Mouse (Mus musculus): ENCODE results near the gene Cdr2. TPM values are rescaled to one million over a fixed set of nuclear protein-coding genes. Genes with fewer than 3 reads are reported as not detected.

Gene Cdr2
- total and polyA plus RNA-seq, 3 experiments: 15.8 to 17.4 TPM; not detected in 1

DNA sequence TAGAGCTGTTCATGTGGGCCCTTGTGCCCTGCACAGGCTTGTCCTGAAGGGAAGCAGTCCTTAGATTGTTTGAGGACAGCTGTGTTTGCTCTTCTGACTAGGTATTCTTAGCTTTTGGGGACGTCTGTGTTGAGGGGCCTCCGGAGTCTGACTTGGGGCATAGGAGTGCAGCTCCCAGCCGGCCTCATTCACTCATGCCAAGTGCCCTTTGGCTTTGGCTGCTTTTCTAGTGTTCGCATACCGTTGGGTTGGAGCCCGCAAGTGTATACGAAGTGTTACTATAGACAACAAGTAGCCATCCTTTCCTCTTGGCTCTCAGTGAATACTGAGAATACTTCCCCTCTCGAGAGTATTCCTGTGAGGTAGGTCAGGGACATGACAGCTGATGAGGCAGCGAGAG, 43.9 kb downstream of the Cdr2 start:
- Histone ChIP-seq H3K4me1 (ENCODE audit: control insufficient read depth in 1 of 2, insufficient read depth in 2 of 2, low read length in 2 of 2) (peaks cover 0 to 5% of the 10 kb centered on the region in 2 experiments; a peak in 1 of 4 replicates), H3K27ac (ENCODE audit: control insufficient read depth, low read depth, low read length) (no peak overlapping the region), H3K79me2 (ENCODE audit: control insufficient read depth, insufficient read depth, low read length, poor library complexity) (no peaks in the 10 kb centered on the region), H3K4me3 (ENCODE audit: control insufficient read depth in 1 of 2, insufficient read depth in 1 of 2, low read depth in 2 of 2, low read length in 2 of 2) (no peak overlapping the region), H3K27me3 (ENCODE audit: control insufficient read depth in 1 of 2, insufficient read depth in 2 of 2, low read length in 2 of 2) (no peaks in the 10 kb centered on the region), H3K9me3 (replicated peaks; ENCODE audit: insufficient read depth, low read length) (no peaks in the 10 kb centered on the region), H3K36me3 (ENCODE audit: control insufficient read depth in 1 of 2, insufficient read depth in 2 of 2, low read length in 2 of 2) (peaks cover 0 to 25% of the 10 kb centered on the region in 2 experiments; a peak in 3 of 4 replicates), H3K9ac (ENCODE audit: control insufficient read depth, low read depth, low read length, poor library complexity, severe bottlenecking) (no peak overlapping the region)
- DNase-seq (ENCODE audit: low read depth, low spot score): no peak
- no peak for TF ChIP-seq ETS1 (IDR thresholded peaks at IDR 0.05; ENCODE audit: low read depth, low read length)

DNA sequence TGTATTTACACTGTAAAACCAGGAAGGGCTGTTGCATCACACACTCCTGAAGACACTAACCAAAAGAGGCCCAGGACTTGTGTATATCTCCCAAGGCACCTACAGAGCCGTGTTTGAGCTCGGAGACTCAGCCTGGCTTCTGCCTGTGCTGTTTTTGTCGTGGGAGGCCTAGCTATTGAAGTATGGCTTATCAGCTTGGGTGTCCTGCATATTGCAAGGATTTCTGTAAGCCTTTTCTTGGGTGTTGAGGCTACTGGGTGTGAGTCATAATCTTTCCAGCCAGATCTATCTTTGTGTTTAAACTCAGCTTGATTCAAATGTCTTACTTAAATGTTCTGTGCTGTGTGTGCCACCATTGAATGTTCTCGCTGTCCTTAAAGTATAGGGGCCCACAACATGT, 45.6 kb downstream of the Cdr2 start:
- TF ChIP-seq CHD2 (IDR thresholded peaks at IDR 0.05; ENCODE audit: low read length): no peak
- no peak for TF ChIP-seq ZNF384 (IDR thresholded peaks at IDR 0.05; ENCODE audit: low read depth, low read length)
- no peak for TF ChIP-seq EP300 (IDR thresholded peaks at IDR 0.05; ENCODE audit: low read depth in 1 of 2, low read length in 2 of 2)
- TF ChIP-seq POLR2A (IDR thresholded peaks at IDR 0.05; ENCODE audit: control insufficient read depth in 1 of 2, insufficient read depth in 1 of 2, low read depth in 1 of 2, low read length in 2 of 2, poor library complexity in 1 of 2): no peak
- TF ChIP-seq MYB (IDR thresholded peaks at IDR 0.05; ENCODE audit: low read depth, low read length): no peak
- no peak for TF ChIP-seq TBP (IDR thresholded peaks at IDR 0.05; ENCODE audit: low read depth, low read length)
- no peak for TF ChIP-seq ETS1 (IDR thresholded peaks at IDR 0.05; ENCODE audit: low read depth, low read length)
- TF ChIP-seq ZC3H11A (IDR thresholded peaks at IDR 0.05; ENCODE audit: low read depth, low read length): no peak
- no peak for TF ChIP-seq E2F4 (IDR thresholded peaks at IDR 0.05; ENCODE audit: borderline replicate concordance, low read depth, low read length)
- no peak for TF ChIP-seq CTCF (IDR thresholded peaks at IDR 0.05 in 2 of 3, conservative IDR thresholded peaks at IDR 0.05 in 1 of 3; ENCODE audit: control insufficient read depth in 1 of 3, insufficient read depth in 1 of 3, low read depth in 2 of 3, low read length in 3 of 3, poor library complexity in 1 of 3, severe bottlenecking in 1 of 3)
- TF ChIP-seq NRF1 (IDR thresholded peaks at IDR 0.05; ENCODE audit: insufficient read depth, low read depth, low read length, poor library complexity, severe bottlenecking): no peak
- no peak for TF ChIP-seq MEF2A (IDR thresholded peaks at IDR 0.05; ENCODE audit: extremely low read depth, insufficient replicate concordance, low read depth, low read length, poor library complexity, severe bottlenecking)
- TF ChIP-seq USF1 (IDR thresholded peaks at IDR 0.05; ENCODE audit: low read depth, low read length): no peak
- TF ChIP-seq MAFK (IDR thresholded peaks at IDR 0.05; ENCODE audit: borderline replicate concordance, low read depth, low read length): no peak
- no peak for TF ChIP-seq SMC3 (IDR thresholded peaks at IDR 0.05; ENCODE audit: low read depth, low read length)
- TF ChIP-seq TAL1 (IDR thresholded peaks at IDR 0.05; ENCODE audit: low read length): no peak
- TF ChIP-seq MXI1 (IDR thresholded peaks at IDR 0.05; ENCODE audit: low read depth, low read length): no peak
- no peak for TF ChIP-seq SIN3A (IDR thresholded peaks at IDR 0.05; ENCODE audit: low read length)
- no peak for TF ChIP-seq MAZ (IDR thresholded peaks at IDR 0.05; ENCODE audit: low read depth, low read length)
- no peak for TF ChIP-seq ZMIZ1 (IDR thresholded peaks at IDR 0.05; ENCODE audit: low read depth, low read length)
- no peak for DNase-seq (ENCODE audit: low read depth, low spot score)
- peaks cover 0 to 23% of the 10 kb centered on the region in 2 experiments; a peak in 3 of 4 replicates for H3K36me3 ChIP-seq (ENCODE audit: control insufficient read depth in 1 of 2, insufficient read depth in 2 of 2, low read length in 2 of 2)
- H3K4me1 ChIP-seq (ENCODE audit: control insufficient read depth in 1 of 2, insufficient read depth in 2 of 2, low read length in 2 of 2): peaks cover 0 to 5% of the 10 kb centered on the region in 2 experiments; a peak in 1 of 4 replicates
- H3K27ac ChIP-seq (ENCODE audit: control insufficient read depth, low read depth, low read length): no peak overlapping the region
- no peak overlapping the region for H3K9ac ChIP-seq (ENCODE audit: control insufficient read depth, low read depth, low read length, poor library complexity, severe bottlenecking)
- no peak overlapping the region for H3K4me3 ChIP-seq (ENCODE audit: control insufficient read depth in 1 of 2, insufficient read depth in 1 of 2, low read depth in 2 of 2, low read length in 2 of 2)
- H3K79me2 ChIP-seq (ENCODE audit: control insufficient read depth, insufficient read depth, low read length, poor library complexity): no peaks in the 10 kb centered on the region
- no peaks in the 10 kb centered on the region for H3K9me3 ChIP-seq (replicated peaks; ENCODE audit: insufficient read depth, low read length)
- H3K27me3 ChIP-seq (ENCODE audit: control insufficient read depth in 1 of 2, insufficient read depth in 2 of 2, low read length in 2 of 2): no peaks in the 10 kb centered on the region
